Mouse (Mus musculus): ENCODE results near the gene Tenm4.

Tenm4 gene

GRCm38 (mm10) chr7:96420926-96421605, 250.0 kb downstream of the Tenm4 start:
- TF ChIP-seq GATA4 (IDR thresholded peaks at IDR 0.05; ENCODE audit: insufficient replicate concordance, low read length), result no peak

GRCm38 (mm10) chr7:96426954-96427353, 255.9 kb downstream of the Tenm4 start:
- no peak for TF ChIP-seq GATA4 (IDR thresholded peaks at IDR 0.05; ENCODE audit: insufficient replicate concordance, low read length)

- no peak for TF ChIP-seq GATA4 (IDR thresholded peaks at IDR 0.05; ENCODE audit: insufficient replicate concordance, low read length)
Observed at GRCm38 (mm10) chr7:96433307-96433706, 262.3 kb downstream of the Tenm4 start.

DNA sequence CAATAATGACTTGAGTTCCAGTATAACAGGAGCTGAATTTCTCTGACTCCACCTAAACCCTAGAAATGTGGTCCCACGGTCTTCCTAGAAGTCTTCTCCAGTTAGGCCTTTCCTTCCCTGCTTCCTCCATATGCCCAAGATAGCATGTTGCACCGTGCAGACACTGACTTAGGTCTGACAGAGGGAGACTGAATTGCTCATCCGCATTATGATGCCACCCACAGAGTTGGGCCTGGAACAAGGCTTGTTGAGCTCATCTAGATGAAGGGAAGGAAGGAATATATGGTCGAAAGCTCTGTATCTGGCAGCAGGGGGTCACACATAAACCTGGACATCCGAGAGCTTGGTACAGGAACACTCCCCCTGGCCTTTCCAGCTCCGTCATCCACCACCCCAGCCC, 267.3 kb downstream of the Tenm4 start:
- no peak for TF ChIP-seq GATA4 (IDR thresholded peaks at IDR 0.05; ENCODE audit: insufficient replicate concordance, low read length)

DNA sequence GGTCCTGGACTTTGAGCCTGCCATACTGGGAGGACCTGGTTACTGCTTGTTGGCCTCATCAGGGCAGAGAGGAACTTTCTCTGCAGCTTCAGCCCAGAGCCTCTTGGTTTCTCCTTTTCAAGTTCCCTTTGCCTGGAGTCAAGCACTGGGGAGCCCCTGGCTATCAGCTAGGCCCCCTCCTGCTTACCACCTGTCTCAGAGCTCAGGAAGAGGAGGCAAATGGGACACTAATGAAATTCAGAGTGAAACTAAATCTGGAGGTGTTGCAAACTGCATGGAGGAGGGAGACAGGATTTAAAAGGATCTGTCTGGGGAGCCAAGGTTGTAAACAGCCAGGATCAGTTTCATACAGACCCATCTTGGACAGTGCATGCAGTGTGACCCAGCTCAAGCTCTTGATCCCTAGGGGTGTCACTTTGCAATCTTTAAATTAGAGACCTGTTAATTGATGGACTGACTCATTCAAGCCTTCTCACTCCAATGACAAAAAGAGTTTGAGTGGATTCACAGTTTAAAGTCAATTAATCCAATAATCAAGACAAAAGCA, 269.2 kb downstream of the Tenm4 start:
- no peak for TF ChIP-seq GATA4 (IDR thresholded peaks at IDR 0.05; ENCODE audit: insufficient replicate concordance, low read length)

- no peak for TF ChIP-seq GATA4 (IDR thresholded peaks at IDR 0.05; ENCODE audit: insufficient replicate concordance, low read length)
Observed at GRCm38 (mm10) chr7:96445771-96446170, 274.7 kb downstream of the Tenm4 start.

- TF ChIP-seq GATA4 (IDR thresholded peaks at IDR 0.05; ENCODE audit: insufficient replicate concordance, low read length), result no peak
Observed at GRCm38 (mm10) chr7:96447806-96448397, 276.9 kb downstream of the Tenm4 start.

DNA sequence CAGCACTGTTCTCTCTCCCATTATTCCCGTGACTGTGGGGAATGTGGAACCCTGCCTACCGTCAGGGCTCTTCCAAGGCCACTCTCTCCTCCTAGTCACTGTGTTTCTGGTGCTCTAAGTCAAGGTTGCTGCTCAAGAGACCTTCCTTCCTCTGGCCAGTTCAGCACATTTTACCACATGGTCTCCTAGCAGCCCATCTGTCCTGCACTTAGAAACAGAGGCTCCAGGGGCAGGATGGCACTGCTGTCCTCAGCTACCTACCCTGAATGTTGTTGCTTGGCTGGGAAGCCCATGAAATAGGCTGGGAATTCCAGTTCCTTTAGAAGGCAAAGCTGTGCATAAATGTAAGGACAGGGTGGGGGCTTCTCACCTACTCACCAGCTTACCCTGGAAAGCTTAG, 284.9 kb downstream of the Tenm4 start:
- TF ChIP-seq GATA4 (IDR thresholded peaks at IDR 0.05; ENCODE audit: insufficient replicate concordance, low read length), result no peak

DNA sequence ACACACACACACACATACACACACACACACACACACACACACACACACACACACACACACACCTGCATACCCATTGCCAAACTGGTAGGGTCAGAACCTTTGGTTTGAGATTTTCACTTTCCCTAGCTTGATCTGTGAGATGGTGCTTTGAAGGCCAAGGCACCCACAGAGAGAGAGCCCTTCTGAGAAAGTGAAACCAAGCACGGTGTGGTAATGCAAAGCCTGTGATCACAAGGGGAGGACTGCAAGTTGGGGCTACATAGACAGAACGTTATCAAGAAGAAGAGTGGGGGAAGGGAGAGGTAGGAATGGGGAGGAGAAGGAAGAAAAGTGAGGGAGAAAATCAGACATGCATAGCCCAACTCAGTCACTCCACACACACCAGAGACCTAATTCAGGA, 285.6 kb downstream of the Tenm4 start:
- TF ChIP-seq GATA4 (IDR thresholded peaks at IDR 0.05; ENCODE audit: insufficient replicate concordance, low read length), result no peak

DNA sequence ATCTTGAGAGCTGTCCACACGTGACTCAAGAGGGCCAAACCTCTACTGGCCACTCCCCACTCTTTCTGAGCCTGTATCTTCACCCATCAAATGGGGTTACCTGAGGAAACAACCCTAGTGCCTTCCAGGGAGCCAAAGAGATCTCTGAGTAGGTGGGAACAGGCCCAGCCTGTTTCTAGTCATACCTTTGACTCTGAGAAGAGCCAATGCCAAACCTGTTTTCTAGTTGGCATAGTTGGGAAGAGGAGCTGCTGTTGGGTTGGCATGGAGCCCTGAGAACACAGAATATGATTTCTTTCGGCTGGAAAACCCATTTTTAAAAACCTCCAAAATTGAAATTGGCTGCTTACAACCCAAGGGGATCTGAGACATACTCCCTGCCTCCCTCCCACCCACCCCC, 286.8 kb downstream of the Tenm4 start:
- no peak for TF ChIP-seq GATA4 (IDR thresholded peaks at IDR 0.05; ENCODE audit: insufficient replicate concordance, low read length)

- no peak for TF ChIP-seq GATA4 (IDR thresholded peaks at IDR 0.05; ENCODE audit: insufficient replicate concordance, low read length)
Observed at GRCm38 (mm10) chr7:96458992-96459391, 287.9 kb downstream of the Tenm4 start.

DNA sequence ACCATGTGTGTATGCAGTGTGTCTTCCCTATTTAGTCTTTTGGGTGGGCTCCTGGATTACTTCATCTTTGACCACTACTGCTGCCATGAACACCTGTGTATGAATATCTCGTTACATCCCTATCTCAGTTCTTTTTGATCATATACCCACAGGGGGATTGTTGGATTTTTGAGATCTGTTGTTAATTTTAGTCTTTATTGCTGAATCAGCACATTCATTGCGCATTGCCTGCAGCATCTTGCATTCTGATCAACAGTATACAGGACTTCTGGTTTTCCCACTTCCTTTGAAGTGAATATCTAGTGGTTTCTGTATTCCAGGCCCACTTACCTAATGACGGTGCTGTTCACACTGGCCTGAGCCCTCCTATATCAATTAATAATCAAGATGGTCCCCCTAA, 295.7 kb downstream of the Tenm4 start:
- no peak for TF ChIP-seq GATA4 (IDR thresholded peaks at IDR 0.05; ENCODE audit: insufficient replicate concordance, low read length)

GRCm38 (mm10) chr7:96470821-96471220, 299.8 kb downstream of the Tenm4 start:
- TF ChIP-seq GATA4 (IDR thresholded peaks at IDR 0.05; ENCODE audit: insufficient replicate concordance, low read length), result no peak

DNA sequence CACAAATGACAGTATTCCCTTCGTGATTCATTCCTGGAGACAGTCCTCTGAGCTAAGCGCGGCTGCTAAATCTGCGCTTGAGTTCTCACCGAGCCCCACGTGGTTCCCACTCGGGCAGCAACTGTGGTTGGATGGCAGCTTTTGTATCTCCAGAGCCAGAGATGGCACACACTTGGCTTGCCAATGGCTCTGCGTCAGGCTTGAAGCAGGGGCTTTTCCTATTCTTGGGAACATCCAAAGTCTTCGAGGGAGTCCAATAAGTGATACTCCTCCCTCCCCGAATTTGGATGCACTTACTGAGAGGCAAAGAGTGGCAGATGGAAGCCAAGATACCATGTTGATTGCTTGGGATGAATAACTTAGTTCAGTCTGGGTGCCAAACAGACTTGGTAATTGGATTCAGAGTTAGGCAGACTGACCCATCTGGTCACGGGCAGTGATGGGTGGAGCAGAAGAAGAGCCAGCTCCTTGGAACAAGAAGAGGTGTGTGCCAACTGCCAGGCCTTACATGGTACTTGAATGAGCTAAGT, 303.6 kb downstream of the Tenm4 start:
- no peak for TF ChIP-seq GATA4 (IDR thresholded peaks at IDR 0.05; ENCODE audit: insufficient replicate concordance, low read length)

GRCm38 (mm10) chr7:96476987-96477613, 306.1 kb downstream of the Tenm4 start:
- TF ChIP-seq GATA4 (IDR thresholded peaks at IDR 0.05; ENCODE audit: insufficient replicate concordance, low read length), result no peak

DNA sequence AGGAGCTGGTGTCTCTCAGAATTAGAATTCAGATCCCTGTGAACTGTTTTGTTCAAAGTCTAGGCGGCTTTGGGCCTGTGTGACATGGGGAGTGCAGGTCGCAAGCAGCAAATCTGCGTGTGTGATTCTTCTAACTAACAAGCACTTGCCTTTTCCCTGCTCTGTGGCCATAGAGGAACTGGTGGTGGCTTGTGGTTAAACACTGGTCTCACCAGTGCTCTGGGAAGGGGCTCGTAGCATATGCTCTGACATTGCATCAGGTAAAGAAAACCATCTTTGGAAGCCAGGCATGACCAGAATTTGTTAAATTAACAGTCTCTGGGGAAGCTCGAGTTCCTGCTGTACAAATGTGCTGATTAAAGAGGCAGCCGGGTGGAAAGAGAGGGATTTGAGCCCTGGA, 308.1 kb downstream of the Tenm4 start:
- TF ChIP-seq GATA4 (IDR thresholded peaks at IDR 0.05; ENCODE audit: insufficient replicate concordance, low read length), result no peak
